Mouse (Mus musculus): ENCODE results near the gene Chic2. TPM values are rescaled to one million over a fixed set of nuclear protein-coding genes. Genes with fewer than 3 reads are reported as not detected.

The Chic2 gene
- total and polyA plus RNA-seq, 3 experiments: 3.7 to 19.2 (median 16.8) TPM

- no peak overlapping the region for H3K4me3 ChIP-seq
- DNase-seq: no peak
- H3K27ac ChIP-seq: no peak overlapping the region
- no peaks in the 10 kb centered on the region; the same call in 1 of the 2 replicates for H3K4me1 ChIP-seq (ENCODE audit: control insufficient read depth, insufficient read depth, low read length)
- TF ChIP-seq CTCF (IDR thresholded peaks at IDR 0.05) (no peak), POLR2A (IDR thresholded peaks at IDR 0.05; ENCODE audit: insufficient read depth, low read depth, low read length) (no peak), EP300 (IDR thresholded peaks at IDR 0.05; ENCODE audit: insufficient read depth, low read depth, low read length) (no peak)
- H3K27me3 ChIP-seq (ENCODE audit: control insufficient read depth, insufficient read depth, low read length): no peaks in the 10 kb centered on the region
- H3K36me3 ChIP-seq (ENCODE audit: control insufficient read depth, insufficient read depth, low read length): no peaks in the 10 kb centered on the region
- intact Hi-C loops (cut with DNase I): no loop called here
- 91% methylated on average over 3 of the region's 3 CpGs for WGBS
- no peak overlapping the region for H3K9ac ChIP-seq (ENCODE audit: low read depth, low read length)
- H3K79me2 ChIP-seq (replicated peaks; ENCODE audit: control insufficient read depth, insufficient read depth, low read length): no peaks in the 10 kb centered on the region
Observed at GRCm38 (mm10) chr5:74967882-74968281, 76.7 kb downstream of the Chic2 start.

GRCm38 (mm10) chr5:74966891-74967290 is 77.7 kb downstream of the Chic2 start:
- Histone ChIP-seq H3K4me1 (ENCODE audit: control insufficient read depth, insufficient read depth, low read length) (no peaks in the 10 kb centered on the region; the same call in 1 of the 2 replicates), H3K4me3 (no peak overlapping the region), H3K27me3 (ENCODE audit: control insufficient read depth, insufficient read depth, low read length) (no peaks in the 10 kb centered on the region), H3K27ac (no peak overlapping the region), H3K36me3 (ENCODE audit: control insufficient read depth, insufficient read depth, low read length) (no peaks in the 10 kb centered on the region), H3K9ac (ENCODE audit: low read depth, low read length) (no peak overlapping the region), H3K79me2 (replicated peaks; ENCODE audit: control insufficient read depth, insufficient read depth, low read length) (no peaks in the 10 kb centered on the region)
- WGBS: 76% methylated on average over 10 of the region's 10 CpGs
- no peak for TF ChIP-seq EP300 (IDR thresholded peaks at IDR 0.05; ENCODE audit: insufficient read depth, low read depth, low read length)
- TF ChIP-seq POLR2A (IDR thresholded peaks at IDR 0.05; ENCODE audit: insufficient read depth, low read depth, low read length): no peak
- no peak for TF ChIP-seq CTCF (IDR thresholded peaks at IDR 0.05)
- intact Hi-C loops (cut with DNase I): no loop called here
- DNase-seq: no peak

- Histone ChIP-seq H3K9ac (ENCODE audit: low read depth, low read length) (no peak overlapping the region), H3K4me1 (ENCODE audit: control insufficient read depth, insufficient read depth, low read length) (no peaks in the 10 kb centered on the region; the same call in 1 of the 2 replicates), H3K27ac (no peak overlapping the region), H3K36me3 (ENCODE audit: control insufficient read depth, insufficient read depth, low read length) (no peaks in the 10 kb centered on the region), H3K27me3 (ENCODE audit: control insufficient read depth, insufficient read depth, low read length) (no peaks in the 10 kb centered on the region), H3K79me2 (replicated peaks; ENCODE audit: control insufficient read depth, insufficient read depth, low read length) (no peaks in the 10 kb centered on the region), H3K4me3 (no peak overlapping the region)
- intact Hi-C loops (cut with DNase I): no loop called here
- peak in 1 of 2 experiments; percentile 41 for DNase-seq
- WGBS: 53% methylated on average over 5 of the region's 5 CpGs
- TF ChIP-seq EP300 (IDR thresholded peaks at IDR 0.05; ENCODE audit: insufficient read depth, low read depth, low read length) (no peak), CTCF (IDR thresholded peaks at IDR 0.05) (no peak), POLR2A (IDR thresholded peaks at IDR 0.05; ENCODE audit: insufficient read depth, low read depth, low read length) (no peak)
Observed at GRCm38 (mm10) chr5:74962771-74963170, 81.8 kb downstream of the Chic2 start.

- Histone ChIP-seq H3K27ac (no peak overlapping the region), H3K9ac (ENCODE audit: low read depth, low read length) (no peak overlapping the region), H3K4me1 (ENCODE audit: control insufficient read depth, insufficient read depth, low read length) (peaks cover 6% of the 10 kb centered on the region), H3K79me2 (replicated peaks; ENCODE audit: control insufficient read depth, insufficient read depth, low read length) (no peaks in the 10 kb centered on the region), H3K36me3 (ENCODE audit: control insufficient read depth, insufficient read depth, low read length) (no peaks in the 10 kb centered on the region), H3K27me3 (ENCODE audit: control insufficient read depth, insufficient read depth, low read length) (no peaks in the 10 kb centered on the region), H3K4me3 (no peak overlapping the region)
- 29% methylated on average over 14 of the region's 14 CpGs for WGBS
- intact Hi-C loops (cut with DNase I): loop anchor here (1.0 kb wide), 1 partner anchor 182 kb away; no protein-coding TSS in a partner anchor
- DNase-seq: peak; percentile 59 to 71
- no peak for TF ChIP-seq EP300 (IDR thresholded peaks at IDR 0.05; ENCODE audit: insufficient read depth, low read depth, low read length)
- TF ChIP-seq POLR2A (IDR thresholded peaks at IDR 0.05; ENCODE audit: insufficient read depth, low read depth, low read length): no peak
- TF ChIP-seq CTCF (IDR thresholded peaks at IDR 0.05): peak; percentile 88
Observed at GRCm38 (mm10) chr5:74960840-74961543, 83.6 kb downstream of the Chic2 start.

DNA sequence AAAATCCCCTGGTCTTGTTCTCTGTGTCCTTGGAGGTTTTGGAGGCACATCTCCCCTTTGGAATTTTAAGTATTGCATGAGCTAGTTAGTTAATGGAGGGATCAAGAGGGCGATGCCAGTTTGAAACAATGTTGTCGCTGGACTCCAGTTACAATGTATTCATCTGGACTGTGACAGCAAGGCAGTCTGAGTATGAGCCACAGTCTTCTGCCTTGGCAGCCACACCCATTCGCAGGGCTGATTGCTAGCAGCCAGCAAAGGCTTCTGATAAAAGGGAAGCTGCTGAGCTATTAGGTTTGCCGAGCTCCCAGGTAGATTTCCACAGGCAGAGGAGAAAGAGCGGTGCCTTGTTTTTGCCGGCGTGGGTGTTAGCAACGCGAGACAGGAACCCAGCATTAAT is 84.3 kb downstream of the Chic2 start:
- 47% methylated on average over 9 of the region's 9 CpGs for WGBS
- Histone ChIP-seq H3K36me3 (ENCODE audit: control insufficient read depth, insufficient read depth, low read length) (no peaks in the 10 kb centered on the region), H3K4me1 (ENCODE audit: control insufficient read depth, insufficient read depth, low read length) (peaks cover 6% of the 10 kb centered on the region), H3K79me2 (replicated peaks; ENCODE audit: control insufficient read depth, insufficient read depth, low read length) (no peaks in the 10 kb centered on the region), H3K4me3 (no peak overlapping the region), H3K27ac (no peak overlapping the region), H3K27me3 (ENCODE audit: control insufficient read depth, insufficient read depth, low read length) (no peaks in the 10 kb centered on the region), H3K9ac (ENCODE audit: low read depth, low read length) (no peak overlapping the region)
- DNase-seq: no peak
- intact Hi-C loops (cut with DNase I): no loop called here
- TF ChIP-seq POLR2A (IDR thresholded peaks at IDR 0.05; ENCODE audit: insufficient read depth, low read depth, low read length) (no peak), EP300 (IDR thresholded peaks at IDR 0.05; ENCODE audit: insufficient read depth, low read depth, low read length) (no peak), CTCF (IDR thresholded peaks at IDR 0.05) (no peak)

DNA sequence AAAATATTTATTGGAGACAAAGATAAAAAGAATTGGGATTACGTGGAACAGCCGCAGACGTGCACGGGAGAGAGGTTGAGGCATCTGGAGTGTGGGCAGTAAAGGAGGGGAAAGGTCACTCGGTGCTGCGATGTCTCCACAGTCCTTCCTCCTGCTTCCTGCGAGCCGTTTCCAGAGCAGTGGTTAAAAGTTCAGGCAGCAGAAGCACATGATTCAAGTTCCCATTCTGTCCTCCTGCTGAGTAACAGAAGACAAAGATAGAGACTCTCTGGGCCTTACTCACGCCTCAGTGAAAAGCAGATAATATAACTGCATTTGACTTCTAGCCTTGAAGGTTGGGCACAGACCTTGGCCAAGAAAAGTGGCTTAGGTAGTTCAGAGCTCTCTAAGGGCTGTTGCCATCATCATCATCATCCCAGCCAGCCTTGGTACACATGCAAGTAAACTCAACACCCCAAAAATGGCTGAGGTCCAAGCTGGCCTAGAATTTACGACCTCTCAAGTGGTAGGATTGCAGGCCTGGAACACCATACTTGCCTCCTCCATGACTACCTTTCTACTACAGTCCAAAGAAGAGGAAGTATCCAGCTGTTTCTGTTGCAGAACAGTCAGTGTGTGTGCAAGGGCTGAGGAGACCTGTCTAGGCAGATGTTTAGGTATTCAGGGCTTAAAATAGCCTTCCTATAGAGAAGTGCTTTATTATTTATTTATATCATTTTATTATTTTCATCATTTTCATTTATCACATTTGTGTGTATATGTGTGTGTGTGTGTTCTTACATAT is 87.1 kb downstream of the Chic2 start:
- intact Hi-C loops (cut with DNase I): no loop called here
- no peaks in the 10 kb centered on the region for H3K27me3 ChIP-seq (ENCODE audit: control insufficient read depth, insufficient read depth, low read length)
- TF ChIP-seq POLR2A (IDR thresholded peaks at IDR 0.05; ENCODE audit: insufficient read depth, low read depth, low read length) (no peak), CTCF (IDR thresholded peaks at IDR 0.05) (no peak), EP300 (IDR thresholded peaks at IDR 0.05; ENCODE audit: insufficient read depth, low read depth, low read length) (no peak)
- no peaks in the 10 kb centered on the region for H3K79me2 ChIP-seq (replicated peaks; ENCODE audit: control insufficient read depth, insufficient read depth, low read length)
- no peak overlapping the region for H3K9ac ChIP-seq (ENCODE audit: low read depth, low read length)
- H3K36me3 ChIP-seq (ENCODE audit: control insufficient read depth, insufficient read depth, low read length): no peaks in the 10 kb centered on the region
- DNase-seq: peak in 1 of 2 experiments; percentile 18
- peaks cover 6% of the 10 kb centered on the region for H3K4me1 ChIP-seq (ENCODE audit: control insufficient read depth, insufficient read depth, low read length)
- no peak overlapping the region for H3K4me3 ChIP-seq
- H3K27ac ChIP-seq: no peak overlapping the region
- 29% methylated on average over 10 of the region's 10 CpGs for WGBS

Measured in heart, adult 2 months (tissue).